Mouse (Mus musculus): ENCODE results near the gene Wrap73.
A peak's percentile ranks its signal among the peaks of the same experiment; 100 is the strongest.

Gene Wrap73

GRCm38 (mm10) chr4:154140213-154141008 lies 1.8 kb upstream of the Wrap73 start:
- DNase-seq = no peak

GRCm38 (mm10) chr4:154141009-154141867 lies 934 bp upstream of the Wrap73 start:
- no peak for DNase-seq

DNA sequence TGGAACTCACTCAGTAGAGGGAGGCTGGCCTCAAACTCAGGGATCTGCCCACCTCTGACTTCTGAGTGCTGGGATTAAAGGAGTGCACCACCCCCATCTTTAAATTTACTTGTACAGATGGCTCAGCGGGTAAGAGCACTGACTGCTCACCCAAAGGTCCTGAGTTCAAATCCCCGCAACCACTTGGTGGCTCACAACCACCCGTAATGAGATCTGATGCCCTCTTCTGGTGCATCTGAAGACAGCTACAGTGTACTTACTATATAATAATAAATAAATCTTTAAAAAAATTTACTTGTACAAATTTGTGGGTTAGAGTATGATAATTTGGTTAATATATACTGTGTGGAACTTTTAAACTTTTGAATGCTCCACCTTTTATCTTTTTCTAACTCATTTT lies 2.5 kb downstream of the Wrap73 start:
- no peak for DNase-seq

- no peak for DNase-seq
These were observed 4.2 kb downstream of the Wrap73 start for GRCm38 (mm10) chr4:154146342-154146741.

- no peak for DNase-seq
These were observed 11.9 kb downstream of the Wrap73 start for GRCm38 (mm10) chr4:154154104-154154503.

DNA sequence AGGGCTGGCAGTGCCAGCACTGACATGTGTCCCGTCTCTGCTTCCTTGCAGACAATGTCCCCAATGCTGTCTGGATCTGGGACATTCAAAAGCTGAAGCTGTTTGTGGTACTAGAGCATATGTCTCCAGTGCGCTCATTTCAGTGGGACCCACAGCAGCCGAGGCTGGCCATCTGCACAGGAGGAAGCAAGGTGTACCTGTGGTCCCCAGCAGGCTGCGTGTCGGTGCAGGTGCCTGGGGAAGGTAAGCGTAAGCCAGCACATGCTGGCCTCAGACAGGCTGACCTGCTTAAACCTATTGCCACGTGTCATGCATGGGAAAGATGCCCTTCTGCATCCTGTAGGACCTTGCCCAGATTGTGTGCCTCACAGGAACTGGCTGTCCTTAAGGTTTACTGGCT lies 13.9 kb downstream of the Wrap73 start:
- DNase-seq = no peak

DNA sequence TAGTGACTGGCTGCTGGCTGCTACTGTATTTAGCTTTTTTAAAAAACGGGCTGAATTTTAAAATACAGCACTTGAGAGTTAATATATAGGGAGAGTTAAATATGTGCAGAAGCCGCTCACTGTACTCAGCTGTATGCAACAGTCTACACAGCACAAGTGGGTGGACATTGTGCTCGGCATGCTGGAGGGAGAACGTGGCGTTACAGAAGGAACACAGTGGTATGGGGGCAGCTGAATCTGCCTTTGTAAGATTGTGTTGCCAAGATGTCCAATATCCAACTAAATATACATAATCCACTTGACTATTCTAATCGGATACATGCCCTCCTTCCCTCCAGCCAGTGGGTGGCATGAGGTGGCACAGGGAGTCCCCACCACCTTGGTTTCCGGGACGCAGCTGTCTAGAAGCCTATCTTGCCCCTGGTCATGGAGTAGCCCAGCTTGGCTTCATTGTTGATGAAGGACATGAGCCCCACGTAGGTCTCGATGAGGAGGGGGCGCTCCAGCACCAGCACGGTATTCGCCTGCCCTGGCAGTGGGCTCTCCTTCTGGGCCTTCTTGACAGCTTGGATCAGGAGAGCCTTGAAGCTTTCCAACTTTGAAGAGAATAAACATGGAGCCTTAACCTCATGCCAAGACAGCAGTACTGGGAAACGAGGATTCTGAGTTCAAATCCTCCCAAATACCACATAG lies 15.9 kb downstream of the Wrap73 start:
- no peak for DNase-seq

DNA sequence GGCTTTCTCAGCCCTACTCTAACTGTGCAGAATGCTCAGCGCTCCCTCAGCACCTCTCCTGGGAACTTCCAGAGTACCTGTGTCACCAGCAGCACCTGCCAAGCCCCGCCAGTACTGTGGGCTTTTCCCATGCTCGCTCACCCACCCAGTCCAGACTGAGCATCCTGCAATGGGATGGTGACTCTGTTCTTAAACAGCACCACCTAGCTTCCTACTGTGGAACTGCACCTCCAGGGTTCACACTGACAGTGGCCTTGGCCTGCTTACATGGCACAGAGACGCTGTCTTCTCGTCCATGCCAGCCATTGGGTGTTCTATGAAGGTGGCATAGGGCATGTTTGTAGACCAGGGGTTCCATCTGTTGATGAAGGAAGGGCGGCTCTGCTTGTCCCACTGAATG lies 16.8 kb downstream of the Wrap73 start:
- peak; percentile 90 for DNase-seq

DNA sequence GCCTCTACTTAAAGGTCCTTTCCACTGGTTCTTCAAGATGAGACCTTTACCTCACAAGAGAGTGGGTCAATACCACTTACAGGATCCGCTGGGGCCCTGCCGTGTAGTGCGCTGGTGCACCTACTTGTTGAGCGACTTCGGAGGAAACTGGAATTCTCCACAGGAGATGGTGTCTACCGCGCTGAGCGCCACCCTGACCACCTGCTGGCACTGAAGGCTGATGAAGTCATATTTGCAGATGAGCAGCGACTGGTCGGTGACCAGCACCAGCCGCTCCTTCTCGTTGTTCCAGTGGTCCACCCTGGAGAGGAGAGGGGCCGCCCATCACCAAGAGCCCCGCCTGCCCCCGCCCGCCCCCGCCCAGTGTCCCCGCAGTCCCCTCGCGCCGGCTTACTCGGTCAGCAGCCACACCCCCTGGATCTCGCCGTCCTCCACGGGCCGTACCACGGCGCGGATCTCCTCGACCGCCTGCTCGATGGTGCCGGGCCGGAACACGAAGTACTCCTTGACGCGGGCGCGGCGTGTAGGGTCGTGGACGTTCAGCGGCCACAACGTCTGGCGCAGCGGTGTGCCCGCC lies 17.9 kb downstream of the Wrap73 start:
- peak; percentile 48 for DNase-seq

GRCm38 (mm10) chr4:154160538-154161390 lies 18.6 kb downstream of the Wrap73 start, which contains the start of gene Tprgl:
Gene Tprgl, minus strand, starts transcription at chr4:154160666.
- peak; percentile 98 for DNase-seq

DNA sequence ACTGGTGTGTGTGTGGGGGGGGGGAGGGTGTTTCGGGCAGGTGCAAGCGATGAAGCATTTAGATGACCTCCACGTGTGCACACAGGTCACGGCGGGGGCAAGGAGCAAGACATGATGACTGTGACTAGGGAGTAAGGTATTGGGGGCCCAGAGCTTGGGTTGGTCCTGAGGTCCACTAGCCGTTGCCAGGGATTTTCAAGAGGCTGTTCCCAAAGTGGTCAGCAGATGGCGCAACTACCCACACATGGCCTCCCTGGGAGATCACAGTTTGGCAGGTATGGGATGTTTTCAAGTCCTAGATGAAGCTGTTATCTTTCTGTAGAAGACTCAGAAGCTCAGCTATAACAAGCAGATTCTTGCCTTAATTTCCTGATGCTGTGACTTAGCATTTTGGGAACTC lies 21.1 kb downstream of the Wrap73 start:
- DNase-seq = peak; percentile 63

DNA sequence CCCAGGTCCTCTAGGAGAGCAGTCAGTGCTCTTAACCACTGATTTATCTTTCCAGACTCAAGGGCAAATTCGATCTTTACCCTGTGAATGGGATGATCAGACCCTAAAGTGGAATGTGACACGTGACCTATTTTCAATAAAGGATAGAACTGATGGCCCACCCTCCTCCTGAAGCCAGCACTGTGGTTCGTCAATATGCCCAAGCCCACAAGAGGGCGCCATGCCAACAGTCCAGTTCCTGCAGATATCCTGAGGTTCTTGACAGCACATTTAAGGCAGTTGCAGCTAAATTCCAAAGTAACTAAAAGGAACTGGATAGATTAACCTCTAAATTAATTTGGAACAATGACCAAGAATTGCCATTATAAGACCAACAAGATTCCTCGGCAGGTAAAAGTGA lies 24.9 kb downstream of the Wrap73 start:
- peak; percentile 60 for DNase-seq

DNA sequence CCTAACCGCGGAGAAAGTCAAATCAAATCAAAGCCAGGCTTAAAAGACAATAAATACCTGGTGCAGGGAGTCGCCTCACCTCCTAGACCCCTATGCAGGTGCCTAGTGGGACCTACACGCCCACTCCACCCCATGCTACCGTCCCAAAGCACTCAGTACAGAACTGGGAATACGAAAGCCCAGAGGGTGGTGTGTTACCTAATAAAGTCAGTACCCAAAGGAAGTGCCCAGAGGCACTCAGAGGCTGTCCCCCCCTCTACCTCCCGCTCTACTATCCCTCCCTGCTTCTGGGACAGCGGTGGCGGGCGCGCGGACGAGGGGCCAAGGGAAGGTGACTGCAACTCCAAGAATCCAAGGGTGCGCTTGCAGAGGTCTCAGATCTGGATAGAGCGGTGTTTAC lies 27.8 kb downstream of the Wrap73 start:
- no peak for DNase-seq

DNA sequence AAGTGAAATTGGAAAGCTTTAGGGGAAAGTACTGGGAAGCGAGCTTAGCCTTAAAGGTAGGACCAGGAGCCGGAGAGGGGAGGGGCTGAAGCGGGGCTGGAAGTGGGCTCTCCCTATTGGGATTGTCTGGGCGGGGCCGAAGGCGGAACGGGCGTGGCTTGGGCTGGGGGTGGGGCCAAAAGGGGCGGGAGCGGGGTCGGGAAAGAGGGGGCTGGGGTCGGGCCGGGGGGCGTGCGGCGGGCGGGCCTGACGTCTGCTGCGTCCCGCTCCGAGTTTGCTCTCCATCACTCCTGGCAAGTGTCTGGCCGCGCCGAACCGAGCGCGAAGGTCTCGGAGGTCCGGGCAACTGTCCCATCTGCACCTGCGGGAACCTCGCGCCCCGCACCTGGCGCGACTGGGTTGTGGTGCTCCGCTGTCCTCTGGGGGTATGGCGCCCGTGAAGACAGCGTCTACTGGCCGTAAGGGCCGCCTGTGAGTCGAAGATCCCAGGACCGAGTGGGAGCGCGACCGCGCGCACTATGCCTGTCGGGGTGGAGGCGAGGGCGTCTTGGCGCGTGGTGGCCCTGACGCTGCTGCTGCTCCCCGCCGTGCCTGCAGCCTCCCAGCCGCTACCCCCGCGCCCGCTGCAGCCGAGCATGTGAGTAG lies 28.5 kb downstream of the Wrap73 start, which contains the start of gene Megf6:
TSS of gene Megf6 (plus strand) at position 225 of the 645 bp plus-strand sequence.
- DNase-seq = no peak

DNA sequence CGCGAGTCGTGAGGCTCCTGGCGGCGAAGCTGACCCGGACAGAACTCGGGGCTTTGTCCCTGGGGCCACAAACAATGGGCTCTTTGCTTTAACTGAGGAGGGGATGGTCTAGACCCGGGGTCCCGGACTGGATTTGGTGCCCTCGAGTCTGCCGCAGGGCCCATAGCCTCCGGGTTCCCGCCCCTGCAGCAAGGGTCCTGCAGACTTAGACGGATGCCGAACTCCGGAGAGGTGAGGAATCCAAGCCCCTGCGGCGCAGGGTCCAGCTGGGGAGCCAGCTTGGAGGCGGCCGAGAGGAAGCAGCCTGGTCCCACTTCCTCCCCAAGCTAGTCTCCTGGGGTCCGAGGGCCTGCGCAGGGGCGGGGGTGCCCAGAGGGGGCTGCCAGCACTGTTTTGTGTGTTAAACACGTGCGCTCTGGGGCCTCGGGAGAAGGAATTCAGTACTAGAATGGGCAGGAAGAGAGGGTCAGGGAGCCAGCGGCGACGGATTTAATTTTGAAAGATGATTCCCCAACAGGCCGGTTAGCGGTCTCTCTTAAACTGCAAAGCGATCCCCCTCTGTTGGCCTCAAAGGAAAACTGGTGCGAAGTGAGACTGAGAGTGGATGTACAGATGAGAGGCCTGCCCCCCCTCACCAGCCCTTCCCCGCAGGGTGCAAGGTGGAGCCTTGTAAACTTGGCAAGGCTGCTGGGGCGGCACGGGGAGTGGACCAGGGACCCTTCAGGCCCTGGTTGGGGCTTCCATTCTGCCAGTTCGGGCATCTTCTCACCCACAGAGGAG lies 29.2 kb downstream of the Wrap73 start:
- no peak for DNase-seq

DNA sequence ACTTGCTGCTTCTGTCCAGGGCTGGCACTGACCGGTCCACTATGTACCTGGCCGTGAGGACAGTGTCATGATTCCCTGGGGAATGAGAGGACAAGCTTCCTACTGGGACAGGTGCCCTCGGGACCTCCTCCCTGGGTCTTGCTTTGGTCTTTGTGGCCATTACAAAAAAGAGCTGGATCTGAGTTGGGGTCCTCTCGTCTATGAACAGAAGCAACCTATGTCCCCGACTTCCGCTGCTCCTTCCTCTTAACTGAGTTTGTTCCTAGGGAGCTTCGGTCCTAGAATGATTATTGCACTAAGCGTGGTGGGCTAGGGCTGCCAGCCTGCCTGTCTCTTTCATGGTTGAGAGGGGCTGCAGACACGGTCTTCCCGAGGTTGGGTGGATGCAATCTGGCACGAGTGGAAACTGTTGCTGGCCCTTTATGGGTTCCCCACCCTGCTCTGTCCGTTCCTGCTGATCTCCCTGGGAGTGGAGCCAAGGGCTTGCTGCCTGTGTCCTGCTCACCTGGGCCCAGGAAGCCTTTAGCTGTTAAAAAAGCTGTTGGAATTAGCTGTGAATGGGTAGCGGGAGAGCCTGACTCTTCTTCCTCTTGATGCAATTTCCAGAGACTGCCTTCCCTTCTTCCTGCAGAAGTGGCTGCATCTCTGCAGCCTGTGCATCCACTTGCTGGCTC lies 29.9 kb downstream of the Wrap73 start:
- no peak for DNase-seq

DNA sequence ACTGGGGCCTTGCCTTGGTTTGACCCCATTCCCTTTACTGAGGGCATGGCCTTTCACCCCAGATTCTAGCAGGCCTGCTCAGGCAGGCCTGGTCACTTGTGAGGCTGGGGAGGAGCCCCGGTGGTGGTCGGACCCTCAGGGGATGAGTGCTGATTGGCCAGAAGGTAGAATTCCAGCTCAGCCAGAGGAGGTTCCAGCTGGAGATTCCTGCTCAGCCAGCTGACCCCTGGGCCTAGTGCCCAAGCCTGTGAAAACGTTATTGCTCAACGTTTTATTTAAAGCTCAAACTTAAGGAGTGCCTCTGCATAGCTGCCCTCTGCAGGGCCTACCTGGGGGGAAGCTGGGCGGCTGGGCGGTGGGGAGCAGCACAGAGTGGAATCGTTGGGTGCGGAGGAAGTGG lies 35.1 kb downstream of the Wrap73 start:
- DNase-seq = no peak

DNA sequence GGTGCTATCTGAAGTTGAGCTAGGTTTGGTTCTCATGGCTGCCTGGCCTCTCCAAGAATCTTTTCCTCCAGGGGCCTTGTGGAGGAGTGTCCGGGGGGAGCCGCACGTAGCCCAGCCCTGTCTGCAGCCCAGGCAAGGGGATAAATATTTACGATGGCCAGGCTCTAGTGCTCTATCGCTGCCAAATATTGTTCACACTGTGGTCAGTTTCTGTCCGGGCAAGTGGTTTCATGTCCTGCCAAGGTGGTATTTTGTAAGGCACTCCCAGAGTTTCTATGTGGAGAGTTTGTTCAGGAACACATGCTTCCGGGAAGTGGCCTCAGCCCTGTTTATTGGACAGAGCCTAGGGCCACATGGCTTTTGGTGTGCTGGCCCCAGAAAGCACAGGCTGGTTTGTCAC lies 38.8 kb downstream of the Wrap73 start:
- no peak for DNase-seq

DNA sequence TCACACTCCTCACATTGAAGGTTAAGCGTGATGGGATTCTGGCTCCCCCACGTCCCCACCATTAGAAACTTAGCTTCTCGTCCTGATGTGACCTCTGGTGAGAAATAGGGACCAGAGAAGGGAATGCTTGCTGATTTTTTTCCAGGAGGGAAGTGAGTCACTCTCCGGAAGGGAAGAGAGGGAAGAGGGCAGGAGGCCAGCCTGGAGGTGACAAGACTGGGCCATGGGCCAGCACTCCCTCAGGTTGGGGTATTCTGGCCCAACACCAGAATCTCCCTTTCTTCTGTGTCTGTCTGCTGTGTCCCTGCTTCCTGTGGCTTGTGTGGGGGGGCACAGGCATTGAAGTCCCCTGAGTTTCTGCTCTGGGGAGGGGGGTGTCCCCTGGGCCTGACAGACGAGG lies 41.4 kb downstream of the Wrap73 start:
- no peak for DNase-seq

- DNase-seq = no peak
These were observed 42.8 kb downstream of the Wrap73 start for GRCm38 (mm10) chr4:154185001-154185400.

All from thymus, postnatal 14 days (tissue).